Mouse (Mus musculus) kidney, postnatal 25 days (tissue): ENCODE measurements at regions not wholly inside any gene's neighbourhood (a gene's known extent, or its start where the extent isn't known, plus 50 kb on each side); places are given as distances from the start of the nearest gene placed in this dataset.
"Not testable (repeated sequence)": the region's sequence is repeated elsewhere in the genome, so short reads cannot be mapped to it uniquely, and the experiment has no call there.

Experiments used
- DNase-seq, 2 experiments: peaks; one replicate each; pipeline ENCODE4 v3.0.0; 2021; ENCODE audit warnings: mixed read lengths in 2 of 2

- DNase-seq = peak in 1 of 2 experiments; percentile 25
These were observed 160.1 kb downstream of the Sall1 start for GRCm38 (mm10) chr8:88883751-88884390.

GRCm38 (mm10) chr8:88879857-88880256 lies 164.1 kb downstream of the Sall1 start:
- peak; percentile 23 to 58 for DNase-seq

GRCm38 (mm10) chr8:88877921-88878320 lies 166.0 kb downstream of the Sall1 start:
- DNase-seq = peak in 1 of 2 experiments; percentile 7

GRCm38 (mm10) chr8:88862846-88863455 lies 166.1 kb downstream of the Cyld start:
- peak; percentile 53 to 81 for DNase-seq

- peak; percentile 79 to 89 for DNase-seq
These were observed 160.4 kb downstream of the Cyld start for GRCm38 (mm10) chr8:88857216-88857615.

- DNase-seq = peak in 1 of 2 experiments; percentile 61
These were observed 156.4 kb downstream of the Cyld start for GRCm38 (mm10) chr8:88853200-88853599.

GRCm38 (mm10) chr8:88845916-88846315 lies 149.1 kb downstream of the Cyld start:
- DNase-seq = no peak

GRCm38 (mm10) chr8:88844370-88844769 lies 147.5 kb downstream of the Cyld start:
- no peak for DNase-seq

- no peak for DNase-seq
These were observed 145.6 kb downstream of the Cyld start for GRCm38 (mm10) chr8:88842451-88842850.

- DNase-seq = no peak
These were observed 143.3 kb downstream of the Cyld start for GRCm38 (mm10) chr8:88840096-88840495.

- DNase-seq = no peak
These were observed 139.0 kb downstream of the Cyld start for GRCm38 (mm10) chr8:88835756-88836291.

GRCm38 (mm10) chr8:88825816-88826215 lies 129.0 kb downstream of the Cyld start:
- DNase-seq = peak; percentile 40 to 54

GRCm38 (mm10) chr8:88823931-88824330 lies 127.1 kb downstream of the Cyld start:
- no peak for DNase-seq

- DNase-seq = no peak
These were observed 123.5 kb downstream of the Cyld start for GRCm38 (mm10) chr8:88820275-88820850.

- DNase-seq = no peak
These were observed 119.6 kb downstream of the Cyld start for GRCm38 (mm10) chr8:88816461-88816860.

- no peak for DNase-seq
These were observed 117.4 kb downstream of the Cyld start for GRCm38 (mm10) chr8:88814246-88814645.

GRCm38 (mm10) chr8:88812901-88813676 lies 116.3 kb downstream of the Cyld start:
- DNase-seq = no peak

- DNase-seq = not testable (repeated sequence)
These were observed 110.0 kb downstream of the Cyld start for GRCm38 (mm10) chr8:88806851-88807250.
